Comparison of ENCODE assay signal across 8 mouse cellular contexts in the genomic region with DNA sequence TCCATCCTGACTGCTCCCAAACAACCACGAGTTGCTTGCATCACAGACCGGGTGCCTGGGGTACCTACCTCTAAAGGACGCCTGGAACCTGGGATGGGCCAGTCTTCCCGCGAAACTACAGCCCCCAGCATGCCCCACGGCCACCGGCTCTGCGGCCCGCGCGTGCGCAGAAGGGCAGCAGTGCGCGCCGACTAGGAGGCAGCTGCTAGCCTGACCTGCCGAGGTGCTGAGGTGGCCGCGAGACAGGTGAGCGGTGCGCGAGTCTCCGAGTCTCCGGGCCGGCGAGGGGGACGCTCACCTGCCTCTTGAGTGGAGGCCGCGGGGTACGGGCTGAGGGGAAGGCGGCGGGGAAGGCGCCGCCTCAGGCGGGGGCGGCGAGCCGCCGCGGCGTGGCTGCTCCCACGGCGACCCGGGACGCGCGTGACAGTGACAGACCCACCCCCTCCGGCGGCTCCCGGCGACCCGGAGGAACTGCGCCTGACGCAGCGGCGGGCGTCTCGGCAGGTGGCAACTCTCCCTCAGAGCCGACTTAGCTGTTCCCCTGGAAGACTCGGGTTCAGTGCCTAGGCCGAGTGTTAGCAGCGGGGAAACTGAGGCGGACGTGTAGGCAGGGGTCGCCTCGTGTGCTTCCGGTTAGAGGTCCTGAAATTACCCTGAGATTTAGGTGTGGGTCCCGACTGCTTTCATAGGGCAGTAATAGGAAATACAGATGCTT. TPM values are rescaled to one million over a fixed set of nuclear protein-coding genes. Genes with fewer than 3 reads are reported as not detected.
DNase-seq lines count a peak whose midpoint lies in the region; ATAC-seq and TF ChIP-seq lines count a peak whose summit lies in the region.

A gene (plus strand): TSS at position 146 of the 715 bp plus-strand sequence.

- no peaks in the 10 kb centered on the region for H3K9me3 ChIP-seq in G1E (replicated peaks)
- no peaks in the 10 kb centered on the region for H3K9me3 ChIP-seq in lung, embryonic 16.5 days (ENCODE audit: control insufficient read depth, low read length)

- no peaks in the 10 kb centered on the region for H3K27me3 ChIP-seq in G1E (ENCODE audit: insufficient read depth, low read length)
- no peaks in the 10 kb centered on the region for H3K27me3 ChIP-seq in cerebellum, adult 2 months (ENCODE audit: control insufficient read depth, insufficient read depth, low read length)
- no peaks in the 10 kb centered on the region for H3K27me3 ChIP-seq in lung, embryonic 16.5 days (ENCODE audit: control insufficient read depth, insufficient read depth, low read depth, low read length)

- TF ChIP-seq POLR2A in cerebellum, adult 2 months (IDR thresholded peaks at IDR 0.05; ENCODE audit: borderline replicate concordance, insufficient read depth, low read length), result peak; percentile 88

- H3K4me1 ChIP-seq in G1E (ENCODE audit: insufficient read depth, low read depth, low read length), result peaks cover 29% of the 10 kb centered on the region
- H3K4me1 ChIP-seq in cerebellum, adult 2 months (ENCODE audit: control insufficient read depth, insufficient read depth, low read length), result peaks cover 3% of the 10 kb centered on the region; the same call in 1 of the 2 replicates
- peaks cover 20% of the 10 kb centered on the region for H3K4me1 ChIP-seq in lung, embryonic 16.5 days (replicated peaks; ENCODE audit: control insufficient read depth, insufficient read depth, low read length)

- peaks cover 4% of the 10 kb centered on the region for H3K36me3 ChIP-seq in G1E (replicated peaks)
- H3K36me3 ChIP-seq in lung, embryonic 16.5 days (ENCODE audit: control insufficient read depth, insufficient read depth, low read length), result no peaks in the 10 kb centered on the region

- DNase-seq in G1E (ENCODE audit: low spot score), result peak; percentile 89
- peak; percentile 92 for DNase-seq in cerebellum, adult 2 months
- DNase-seq in forelimb bud, embryonic 11.5 days (ENCODE audit: low read depth, low spot score), result peak; percentile 83
- DNase-seq in layer of hippocampus, adult 9-10 months (ENCODE audit: low spot score), result peak; percentile 63
- DNase-seq in ovary, postnatal 10 days (ENCODE audit: low spot score), result peak; percentile 61
- peak; percentile 73 to 82 for DNase-seq in thymus, postnatal 10 days (ENCODE audit: low spot score in 2 of 2)

- peak within 1 kb of the TSS; percentile 80 for H3K4me2 ChIP-seq in lung, embryonic 16.5 days (ENCODE audit: low read depth, low read length)

- H3K4me3 ChIP-seq in G1E (ENCODE audit: low read depth, low read length), result peak within 1 kb of the TSS; percentile 96
- H3K4me3 ChIP-seq in cerebellum, adult 2 months (replicated peaks; ENCODE audit: insufficient read depth, low read depth, low read length), result peak within 1 kb of the TSS; percentile 60
- H3K4me3 ChIP-seq in lung, embryonic 16.5 days (ENCODE audit: low read length), result peak within 1 kb of the TSS; percentile 74

- WGBS in cerebellum, adult 2 months, result 1% methylated on average over 67 of the region's 67 CpGs
- WGBS in lung, embryonic 16.5 days, result under 1% methylated on average over 67 of the region's 67 CpGs

- H3K27ac ChIP-seq in cerebellum, adult 2 months (ENCODE audit: insufficient read depth, low read length), result peak within 1 kb of the TSS; percentile 57; the same call in 1 of the 2 replicates
- H3K27ac ChIP-seq in lung, embryonic 16.5 days (ENCODE audit: low read length), result no peak within 1 kb of the TSS

- peak within 1 kb of the TSS; percentile 78 for H3K9ac ChIP-seq in lung, embryonic 16.5 days (ENCODE audit: low read length)

- TF ChIP-seq CTCF in G1E (IDR thresholded peaks at IDR 0.05; ENCODE audit: low read depth, low read length), result no peak
- TF ChIP-seq CTCF in cerebellum, adult 2 months (IDR thresholded peaks at IDR 0.05; ENCODE audit: borderline replicate concordance, insufficient read depth, low read depth, low read length), result no peak

- 0 out of 2 replicates have a peak, but pooled peaks have one; percentile 8 for ATAC-seq in G1E (ENCODE audit: extremely low read depth, insufficient number of reproducible peaks, low FRiP score, poor library complexity, severe bottlenecking)
- peak; percentile 65 to 89 for ATAC-seq in hematopoietic stem cell, adult 5-6 weeks (replicated peaks in 1 of 2; ENCODE audit: insufficient read depth in 1 of 2, low FRiP score in 2 of 2, low TSS enrichment in 1 of 2, low read depth in 1 of 2, poor library complexity in 2 of 2, severe bottlenecking in 2 of 2)
- peak; percentile 88 for ATAC-seq in lung, embryonic 16.5 days (ENCODE audit: low read depth)

RNA-seq across cellular contexts. Expression of the gene that starts here (rescaled TPM):
- total RNA-seq in G1E (2014; fragmentation: Nextera tagmentation) (17.9 and 18.9 TPM in 2 replicates), G1E (2017) (28.4 and 35.7 TPM in 2 replicates)
- polyA plus RNA-seq in G1E (2012), result 8.4 and 8.5 TPM in 2 replicates
- polyA plus RNA-seq in cerebellum, adult 2 months (2012; rRNA removed), result 75.2 and 77.6 TPM in 2 replicates
- 21.7 and 39.5 TPM in 2 replicates for total RNA-seq in hematopoietic stem cell, adult 5-6 weeks (2017)
- 45.9 and 46.2 TPM in 2 replicates for polyA plus RNA-seq in lung, embryonic 16.5 days (2015; fragmentation: Nextera tagmentation; extraction: Ambion mirVana)

Comparison
In these comparisons a context has a peak if more than half of its experiments do, and no peak if none do; other contexts are left out.
1. ATAC-seq: peak in every context shown above with its lines; median percentile 88 in lung, embryonic 16.5 days; 77 in hematopoietic stem cell, adult 5-6 weeks; 8 in G1E.